Mouse (Mus musculus) embryonic fibroblast, embryonic 13.5 days (primary cell): ENCODE data around the gene Vwa2.

Experiments
- CTCF ChIP-seq: IDR thresholded peaks from 2 replicates; pipeline ENCODE4 v1.5.1; 2011; ENCODE audit warnings: mild to moderate bottlenecking, control low read depth, low read length, moderate library complexity, borderline replicate concordance; ENCODE audit not compliant: insufficient read depth
- POLR2A ChIP-seq: IDR thresholded peaks from 2 replicates; pipeline ENCODE4 v1.6.1; 2011; ENCODE audit warnings: low read depth, mild to moderate bottlenecking, control low read depth, low read length, moderate library complexity

- TF ChIP-seq CTCF = no peak
- TF ChIP-seq POLR2A = no peak
These were observed 66.5 kb downstream of the Vwa2 start for GRCm38 (mm10) chr19:56940507-56940906.
